Mouse (Mus musculus) megakaryocyte, embryonic 14.5 days (primary cell): ENCODE results near the gene Copa. TPM values are rescaled to one million over a fixed set of nuclear protein-coding genes. Genes with fewer than 3 reads are reported as not detected.

Experiments used
- H3K27me3 ChIP-seq: replicated peaks from 2 replicates; pipeline ENCODE3; 2012; ENCODE audit warnings: inconsistent platforms
- H3K36me3 ChIP-seq: replicated peaks from 2 replicates; pipeline ENCODE3; 2012; ENCODE audit warnings: low read length, inconsistent platforms, mixed read lengths
- H3K4me1 ChIP-seq: 2 replicates; pipeline ENCODE4 v1.6.1; 2012; ENCODE audit warnings: inconsistent platforms
- H3K4me3 ChIP-seq: replicated peaks from 2 replicates; pipeline ENCODE3; 2012; ENCODE audit warnings: moderate library complexity, mild to moderate bottlenecking, inconsistent platforms
- H3K9me3 ChIP-seq: 2 replicates; pipeline ENCODE4 v1.6.1; 2012; ENCODE audit warnings: inconsistent platforms
- FLI1 ChIP-seq: IDR thresholded peaks from 2 replicates; pipeline ENCODE4 v1.6.1; 2012; ENCODE audit warnings: low read length, inconsistent platforms, mixed read lengths
- GATA1 ChIP-seq: IDR thresholded peaks from 3 replicates; pipeline ENCODE4 v1.6.1; 2012; ENCODE audit warnings: mixed read lengths, low read length, inconsistent platforms, borderline replicate concordance
- polyA plus RNA-seq: library from polyadenylated mRNA; stranded (reverse); fragments of >175 nt; gene quantifications from 2 replicates; pipeline ENCODE4 v1.2.3, GENCODE M21; 2012; ENCODE audit warnings: low replicate concordance; ENCODE audit not compliant: insufficient read depth

Gene Copa
- polyA plus RNA-seq, 1 experiment = 15.6 TPM

GRCm38 (mm10) chr1:172058321-172058720 is 24.0 kb upstream of the Copa start:
- Histone ChIP-seq H3K9me3 (no peaks in the 10 kb centered on the region), H3K36me3 (peaks cover 3% of the 10 kb centered on the region), H3K4me3 (no peak overlapping the region), H3K27me3 (peaks cover 61% of the 10 kb centered on the region), H3K4me1 (peaks cover 18% of the 10 kb centered on the region)
- no peak for TF ChIP-seq GATA1
- TF ChIP-seq FLI1 = no peak

DNA sequence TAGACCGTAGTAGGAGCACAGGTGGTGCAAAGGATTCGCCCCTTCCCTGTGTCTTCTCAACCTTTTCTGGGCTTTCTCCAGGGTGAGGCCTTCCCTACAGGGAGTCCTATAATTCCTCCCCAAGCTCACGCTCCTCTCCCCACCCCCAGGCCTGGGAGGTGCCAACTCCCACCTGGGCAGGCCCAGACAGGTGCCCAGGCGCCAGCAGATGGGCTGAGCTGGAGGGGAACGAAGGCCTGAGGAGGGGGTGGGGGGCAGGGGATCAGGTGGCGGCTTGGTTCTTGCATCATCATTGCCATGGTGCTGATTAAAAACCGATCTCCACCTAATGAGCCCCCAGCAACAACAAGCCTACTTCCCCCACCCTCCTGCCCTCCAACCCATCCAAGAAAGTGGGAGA is 23.5 kb upstream of the Copa start:
- Histone ChIP-seq H3K36me3 (peaks cover 8% of the 10 kb centered on the region), H3K9me3 (no peaks in the 10 kb centered on the region), H3K4me1 (peaks cover 15% of the 10 kb centered on the region), H3K4me3 (no peak overlapping the region), H3K27me3 (peaks cover 56% of the 10 kb centered on the region)
- TF ChIP-seq FLI1 (no peak), GATA1 (no peak)

DNA sequence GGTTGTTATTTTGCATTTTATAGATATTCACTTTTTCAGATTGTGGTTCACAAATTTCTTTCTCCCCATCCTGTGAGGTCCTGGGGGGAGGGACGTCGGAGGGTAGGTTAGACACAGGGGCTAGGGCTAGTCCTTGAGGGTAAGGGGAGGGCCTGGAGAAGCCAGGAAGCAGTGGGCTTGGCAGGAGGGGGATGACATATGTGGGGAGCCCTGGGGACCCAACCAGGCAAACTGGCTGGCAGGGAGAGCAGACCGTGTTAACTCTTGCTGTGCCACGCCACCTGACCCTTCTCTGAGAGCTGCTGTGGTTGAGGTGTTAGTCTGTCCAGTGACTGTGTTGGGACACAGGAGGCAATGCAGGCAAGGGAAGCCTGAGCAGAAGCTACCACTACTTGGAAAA is 21.7 kb upstream of the Copa start:
- no peak for TF ChIP-seq FLI1
- no peak for TF ChIP-seq GATA1
- peaks cover 26% of the 10 kb centered on the region for H3K36me3 ChIP-seq
- no peaks in the 10 kb centered on the region for H3K9me3 ChIP-seq
- peaks cover 18% of the 10 kb centered on the region for H3K4me1 ChIP-seq
- no peak overlapping the region for H3K4me3 ChIP-seq
- H3K27me3 ChIP-seq = peaks cover 39% of the 10 kb centered on the region

DNA sequence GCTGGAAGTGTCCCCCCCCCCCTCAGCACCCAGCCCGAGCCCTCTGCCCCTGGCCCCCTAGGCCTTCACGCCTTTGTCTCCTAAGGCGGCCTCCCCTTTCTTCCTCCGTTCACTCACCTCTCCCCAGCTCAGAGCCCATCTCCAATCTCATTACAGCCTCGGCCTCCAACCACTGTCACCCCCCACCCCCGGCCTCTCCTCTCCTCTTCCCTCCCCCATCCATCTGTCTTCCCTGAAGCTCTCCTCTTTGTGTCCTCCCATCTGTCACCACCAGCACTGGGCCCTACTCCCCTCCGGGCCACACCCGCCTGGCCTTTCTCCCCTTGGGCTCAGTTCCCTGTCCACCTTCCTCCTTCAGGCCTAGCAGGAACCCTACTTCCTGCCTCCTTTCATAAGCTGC is 21.1 kb upstream of the Copa start:
- no peak overlapping the region for H3K4me3 ChIP-seq
- H3K36me3 ChIP-seq = peaks cover 31% of the 10 kb centered on the region
- peaks cover 35% of the 10 kb centered on the region for H3K27me3 ChIP-seq
- no peak for TF ChIP-seq FLI1
- TF ChIP-seq GATA1 = no peak
- H3K4me1 ChIP-seq = peaks cover 18% of the 10 kb centered on the region
- no peaks in the 10 kb centered on the region for H3K9me3 ChIP-seq

- no peak for TF ChIP-seq FLI1
- TF ChIP-seq GATA1 = no peak
- Histone ChIP-seq H3K9me3 (no peaks in the 10 kb centered on the region), H3K27me3 (peaks cover 26% of the 10 kb centered on the region), H3K4me1 (peaks cover 18% of the 10 kb centered on the region), H3K4me3 (no peak overlapping the region), H3K36me3 (peaks cover 40% of the 10 kb centered on the region)
Measured at GRCm38 (mm10) chr1:172062101-172062500, 20.2 kb upstream of the Copa start.

DNA sequence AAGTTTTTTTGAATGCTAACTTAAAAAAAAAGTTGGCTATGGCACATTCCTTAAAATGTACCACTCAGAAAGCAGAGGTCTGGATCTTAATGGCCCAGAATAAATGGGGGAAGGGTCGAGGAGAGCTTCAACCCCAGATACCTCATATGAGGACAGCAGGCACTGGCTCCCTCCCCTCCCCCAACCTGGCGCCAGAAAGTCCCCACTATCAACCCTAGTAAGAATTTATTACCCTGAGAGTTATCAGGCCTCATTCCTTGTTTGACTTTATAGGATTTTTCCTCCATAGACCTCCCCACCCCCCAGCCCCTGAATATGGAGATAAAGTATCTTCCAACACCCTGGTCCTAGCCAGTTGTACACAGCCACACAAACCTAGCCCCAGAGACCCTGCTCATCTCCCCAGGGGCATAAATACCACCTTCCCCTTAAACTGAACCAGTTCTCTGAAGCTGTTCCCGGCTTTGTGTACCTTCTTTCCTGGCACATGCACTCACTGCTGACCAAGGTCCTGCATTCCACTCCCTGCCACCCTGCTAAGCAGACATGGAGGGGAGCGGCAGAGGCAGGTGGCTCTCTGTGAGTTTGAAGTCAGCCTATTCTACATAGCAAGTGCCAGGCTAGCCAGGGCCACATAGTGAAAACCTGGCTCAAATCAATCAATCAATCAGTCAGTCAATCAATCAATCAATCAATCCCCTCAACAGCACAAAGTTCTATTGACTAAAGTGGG is 18.9 kb upstream of the Copa start:
- Histone ChIP-seq H3K4me1 (peaks cover 18% of the 10 kb centered on the region), H3K36me3 (peaks cover 54% of the 10 kb centered on the region), H3K4me3 (no peak overlapping the region), H3K27me3 (peaks cover 14% of the 10 kb centered on the region), H3K9me3 (no peaks in the 10 kb centered on the region)
- no peak for TF ChIP-seq GATA1
- no peak for TF ChIP-seq FLI1

DNA sequence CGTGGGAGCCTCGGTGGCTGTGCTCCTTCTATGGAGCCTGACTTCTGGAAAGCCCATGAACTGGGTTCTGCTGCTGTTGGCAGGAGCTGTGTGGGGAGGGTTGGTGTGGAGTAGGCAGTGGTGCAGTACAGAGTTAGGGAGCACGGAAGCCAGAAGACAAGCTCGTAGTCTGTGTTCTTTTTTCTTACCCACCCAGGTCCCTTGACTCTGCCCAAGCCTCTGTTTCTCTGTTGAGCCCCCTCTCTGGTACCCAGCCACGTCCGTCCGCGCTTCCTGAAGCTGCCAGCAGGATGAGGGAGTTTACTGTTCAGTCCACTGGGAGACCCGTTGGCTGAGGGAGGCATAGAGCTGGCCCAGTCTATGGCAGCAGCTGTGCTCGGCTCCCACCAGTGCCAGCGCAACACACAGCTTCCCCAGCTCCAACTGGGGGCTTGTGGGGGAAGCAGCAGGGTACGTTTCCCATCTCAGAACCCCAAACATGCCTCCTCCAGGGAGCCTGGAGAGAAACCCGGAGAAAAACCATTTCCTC is 17.7 kb upstream of the Copa start:
- H3K36me3 ChIP-seq = peaks cover 66% of the 10 kb centered on the region
- no peaks in the 10 kb centered on the region for H3K9me3 ChIP-seq
- no peak overlapping the region for H3K4me3 ChIP-seq
- H3K27me3 ChIP-seq = peaks cover 6% of the 10 kb centered on the region
- no peak for TF ChIP-seq FLI1
- TF ChIP-seq GATA1 = no peak
- H3K4me1 ChIP-seq = peaks cover 18% of the 10 kb centered on the region

GRCm38 (mm10) chr1:172070227-172070626 is 12.1 kb upstream of the Copa start:
- no peak for TF ChIP-seq GATA1
- no peak for TF ChIP-seq FLI1
- peaks cover 5% of the 10 kb centered on the region; the same call in 1 of the 2 replicates for H3K4me1 ChIP-seq
- H3K27me3 ChIP-seq = no peaks in the 10 kb centered on the region
- peaks cover 100% of the 10 kb centered on the region for H3K36me3 ChIP-seq
- no peaks in the 10 kb centered on the region for H3K9me3 ChIP-seq
- H3K4me3 ChIP-seq = no peak overlapping the region

- H3K9me3 ChIP-seq = no peaks in the 10 kb centered on the region
- peaks cover 100% of the 10 kb centered on the region for H3K36me3 ChIP-seq
- peaks cover 5% of the 10 kb centered on the region; the same call in 1 of the 2 replicates for H3K4me1 ChIP-seq
- TF ChIP-seq GATA1 (no peak), FLI1 (no peak)
- H3K27me3 ChIP-seq = no peaks in the 10 kb centered on the region
- H3K4me3 ChIP-seq = no peak overlapping the region
Measured at GRCm38 (mm10) chr1:172071556-172071955, 10.8 kb upstream of the Copa start.

- no peaks in the 10 kb centered on the region for H3K9me3 ChIP-seq
- H3K4me3 ChIP-seq = no peak overlapping the region
- no peaks in the 10 kb centered on the region for H3K27me3 ChIP-seq
- peaks cover 7% of the 10 kb centered on the region for H3K4me1 ChIP-seq
- peaks cover 98% of the 10 kb centered on the region for H3K36me3 ChIP-seq
- TF ChIP-seq GATA1 (no peak), FLI1 (no peak)
Measured at GRCm38 (mm10) chr1:172072604-172073003, 9.7 kb upstream of the Copa start.

GRCm38 (mm10) chr1:172077981-172078380 is 4.3 kb upstream of the Copa start:
- TF ChIP-seq FLI1 (no peak), GATA1 (no peak)

More at GRCm38 (mm10) chr1:172077981-172078380, 4.3 kb upstream of the Copa start:
- Histone ChIP-seq H3K9me3 (no peaks in the 10 kb centered on the region), H3K4me1 (peaks cover 35% of the 10 kb centered on the region), H3K27me3 (no peaks in the 10 kb centered on the region), H3K36me3 (peaks cover 77% of the 10 kb centered on the region), H3K4me3 (peak overlapping the region; percentile 67)
